In genomic region chr11:34212853-34213252, GRCm38 (mm10) we compare ENCODE assay signal across 8 mouse cellular contexts. TPM values are rescaled to one million over a fixed set of nuclear protein-coding genes. Genes with fewer than 3 reads are reported as not detected.
A peak's percentile ranks its signal among the peaks of the same experiment; 100 is the strongest.
DNase-seq lines count a peak whose midpoint lies in the region; ATAC-seq and TF ChIP-seq lines count a peak whose summit lies in the region.

No protein-coding gene starts in this region.

- 14% methylated on average over 5 of the region's 5 CpGs for WGBS in neural tube, embryonic 13.5 days

- H3K4me1 ChIP-seq in neural tube, embryonic 13.5 days (replicated peaks) = no peaks in the 10 kb centered on the region

- DNase-seq in urinary bladder, adult 18-20 months (ENCODE audit: low spot score in 2 of 2) = peak; percentile 38 to 41
- DNase-seq in urinary bladder, postnatal 4 days (ENCODE audit: low spot score in 2 of 2) = no peak
- DNase-seq in brain, embryonic 14.5 days (ENCODE audit: low read depth) = peak; percentile 78
- DNase-seq in kidney, adult 18-20 months = peak; percentile 55
- DNase-seq in left cerebral cortex, postnatal 4 days = peak; percentile 65
- DNase-seq in thymus, postnatal 4 days = peak; percentile 73

- intact Hi-C loops in left cerebral cortex, postnatal 4 days (cut with DNase I) = loop anchor here (2.0 to 10.0 kb wide), 4 partner anchors 64 to 481 kb away; no protein-coding TSS in a partner anchor

- H3K27ac ChIP-seq in neural tube, embryonic 13.5 days (replicated peaks) = no peak overlapping the region

- peak; percentile 46; the same call in 1 of the 2 replicates for TF ChIP-seq CTCF in brain, embryonic 14.5 days (IDR thresholded peaks at IDR 0.05; ENCODE audit: borderline replicate concordance, extremely low read depth, insufficient read depth, insufficient read length)

- H3K4me2 ChIP-seq in neural tube, embryonic 13.5 days = no peak overlapping the region

- H3K9me3 ChIP-seq in neural tube, embryonic 13.5 days = no peaks in the 10 kb centered on the region

- H3K4me3 ChIP-seq in neural tube, embryonic 13.5 days = no peak overlapping the region

- no peak for TF ChIP-seq POLR2A in brain, embryonic 14.5 days (IDR thresholded peaks at IDR 0.05; ENCODE audit: borderline replicate concordance, extremely low read depth, insufficient read depth, insufficient read length, poor library complexity, severe bottlenecking)

- H3K27me3 ChIP-seq in neural tube, embryonic 13.5 days = no peaks in the 10 kb centered on the region; the same call in 1 of the 2 replicates

- ATAC-seq in erythroblast, adult 5-6 weeks (replicated peaks; ENCODE audit: low FRiP score, poor library complexity, severe bottlenecking) = 0 out of 2 replicates have a peak, but pooled peaks have one; percentile 30
- 0 out of 2 replicates have a peak, but pooled peaks have one; percentile 53 for ATAC-seq in neural tube, embryonic 13.5 days (ENCODE audit: low read depth)

- H3K9ac ChIP-seq in neural tube, embryonic 13.5 days = no peak overlapping the region

- H3K36me3 ChIP-seq in neural tube, embryonic 13.5 days = no peaks in the 10 kb centered on the region

RNA-seq across cellular contexts. Expression of gene Foxi1, which starts 5.0 kb away (rescaled TPM):
- not detected in 2 replicates for polyA plus RNA-seq in brain, embryonic 14.5 days (2012; rRNA removed)
- not detected in 2 replicates for total RNA-seq in erythroblast, adult 5-6 weeks (2015; ENCODE audit: low replicate concordance)
- total RNA-seq in erythroblast, adult 5-6 weeks (2017; ENCODE audit: low replicate concordance) = not detected in 2 replicates
- not detected for total RNA-seq in left cerebral cortex, postnatal 4 days (2021)
- not detected in 2 replicates for polyA plus RNA-seq in neural tube, embryonic 13.5 days (2015; fragmentation: Nextera tagmentation; extraction: Ambion mirVana)

Comparison
In these comparisons a context has a peak if more than half of its experiments do, and no peak if none do; other contexts are left out.
1. DNase-seq: peak in urinary bladder, adult 18-20 months (2 of 2), brain, embryonic 14.5 days (single experiment), kidney, adult 18-20 months (single experiment), left cerebral cortex, postnatal 4 days (single experiment) and thymus, postnatal 4 days (single experiment); none in urinary bladder, postnatal 4 days (0 of 2).